Mouse (Mus musculus): ENCODE data around the gene Rad9a. TPM values are rescaled to one million over a fixed set of nuclear protein-coding genes. Genes with fewer than 3 reads are reported as not detected.
A peak's percentile ranks its signal among the peaks of the same experiment; 100 is the strongest.

The Rad9a gene
- total and polyA plus RNA-seq, 3 experiments, result 4.1 to 13.5 (median 4.4) TPM

DNA sequence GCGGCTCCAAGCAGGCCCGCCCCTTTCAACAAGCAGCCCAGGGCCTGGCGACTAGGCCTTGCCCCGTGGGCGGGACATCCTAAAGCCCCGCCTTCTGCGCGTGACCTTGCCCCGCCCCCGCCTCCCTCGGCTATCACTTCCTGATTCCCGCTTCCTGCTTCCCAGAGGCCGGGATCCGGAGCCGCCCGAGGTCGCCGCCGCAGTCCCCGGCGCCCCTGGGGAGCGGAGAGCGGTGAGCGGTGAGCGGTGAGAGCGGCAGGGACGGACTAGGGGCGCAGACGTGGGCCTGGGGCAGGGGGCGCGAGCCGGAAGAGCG is 53.0 kb downstream of the Rad9a start, which contains the start of gene Coro1b:
Gene Coro1b (plus strand): TSS at position 129 of the 316 bp plus-strand sequence.
- peak within 1 kb of the TSS; percentile 91 for H3K9ac ChIP-seq (ENCODE audit: low read depth, low read length)
- H3K27ac ChIP-seq, result peak within 1 kb of the TSS; percentile 97
- no peaks in the 10 kb centered on the region for H3K79me2 ChIP-seq (replicated peaks; ENCODE audit: control insufficient read depth, insufficient read depth, low read length)
- intact Hi-C loops (cut with DNase I), result loop anchor here (2.0 kb wide), 1 partner anchor 14 kb away; the partner anchor contains the start of gene Rps6kb2
- no peaks in the 10 kb centered on the region for H3K36me3 ChIP-seq (ENCODE audit: control insufficient read depth, insufficient read depth, low read length)
- peak; percentile 98 to 100 for DNase-seq
- under 1% methylated on average over 33 of the region's 33 CpGs for WGBS
- H3K27me3 ChIP-seq (ENCODE audit: control insufficient read depth, insufficient read depth, low read length), result no peaks in the 10 kb centered on the region
- peak within 1 kb of the TSS; percentile 75 for H3K4me3 ChIP-seq
- TF ChIP-seq POLR2A (IDR thresholded peaks at IDR 0.05; ENCODE audit: insufficient read depth, low read depth, low read length) (peak; percentile 82; the same call in 1 of the 2 replicates), EP300 (IDR thresholded peaks at IDR 0.05; ENCODE audit: insufficient read depth, low read depth, low read length) (0 out of 2 replicates have a peak, but pooled peaks have one; percentile 48), CTCF (IDR thresholded peaks at IDR 0.05) (no peak)
- H3K4me1 ChIP-seq (ENCODE audit: control insufficient read depth, insufficient read depth, low read length), result peaks cover 10% of the 10 kb centered on the region

DNA sequence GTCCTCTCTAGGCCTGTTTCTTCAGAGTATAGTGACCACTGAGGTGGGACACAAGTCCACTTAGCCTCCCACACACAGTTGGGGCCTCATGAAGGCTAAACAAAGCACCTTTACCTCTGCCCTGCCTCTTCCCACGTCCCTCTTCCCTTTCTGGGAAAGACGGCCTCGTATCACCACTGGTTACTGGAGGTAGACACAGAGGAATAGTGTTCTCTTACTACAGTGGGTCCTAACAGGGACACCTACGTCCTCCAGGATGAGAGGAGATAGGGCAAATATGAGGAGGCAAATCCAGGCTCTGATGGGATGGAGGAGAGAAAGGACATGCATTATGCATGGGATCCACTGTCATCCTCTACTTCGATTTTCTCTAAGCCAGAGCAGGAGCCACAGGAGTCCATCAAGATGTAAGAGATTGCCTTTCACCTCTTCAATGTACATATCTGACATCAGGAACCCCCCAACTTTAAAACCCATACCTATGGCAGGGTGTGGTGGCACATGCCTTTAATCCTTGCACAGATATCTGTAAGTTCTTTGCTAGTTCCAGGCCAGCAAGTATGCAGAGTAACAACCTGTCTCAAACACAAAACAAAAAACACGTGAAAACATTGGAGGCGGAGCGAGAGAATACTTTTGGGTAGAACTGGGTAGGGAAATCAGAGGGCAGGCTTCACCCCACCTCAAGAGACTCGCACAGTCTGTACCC is 53.5 kb downstream of the Rad9a start:
- intact Hi-C loops (cut with DNase I), result loop anchor here (2.0 kb wide), 1 partner anchor 15 kb away; the partner anchor contains the start of gene Rps6kb2
- WGBS, result 42% methylated on average over 9 of the region's 9 CpGs
- peak overlapping the region; percentile 75 for H3K4me3 ChIP-seq

DNA sequence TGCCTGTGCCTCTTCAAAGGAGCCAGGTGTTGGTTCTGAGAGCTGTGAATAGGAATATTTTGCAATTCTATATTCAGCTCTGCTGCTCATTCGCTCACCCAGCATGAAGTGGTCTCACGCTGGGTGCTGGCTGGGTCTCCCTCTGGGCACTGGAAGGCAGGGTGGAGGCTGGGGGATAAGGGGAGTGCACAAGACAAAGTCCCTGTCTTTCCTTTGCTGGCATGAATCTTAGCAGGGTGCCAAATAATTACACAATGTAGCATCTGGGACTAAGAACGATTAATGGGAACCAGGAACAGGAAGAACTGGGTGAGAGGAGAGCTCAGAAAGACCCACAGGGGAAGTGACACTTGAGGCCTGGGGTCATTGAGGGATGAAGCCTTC is 54.4 kb downstream of the Rad9a start:
- Histone ChIP-seq H3K27me3 (ENCODE audit: control insufficient read depth, insufficient read depth, low read length) (no peaks in the 10 kb centered on the region), H3K27ac (peak overlapping the region; percentile 97; the same call in 1 of the 2 replicates), H3K4me3 (no peak overlapping the region), H3K36me3 (ENCODE audit: control insufficient read depth, insufficient read depth, low read length) (no peaks in the 10 kb centered on the region), H3K79me2 (replicated peaks; ENCODE audit: control insufficient read depth, insufficient read depth, low read length) (no peaks in the 10 kb centered on the region), H3K4me1 (ENCODE audit: control insufficient read depth, insufficient read depth, low read length) (peaks cover 8% of the 10 kb centered on the region), H3K9ac (ENCODE audit: low read depth, low read length) (no peak overlapping the region)
- intact Hi-C loops (cut with DNase I), result no loop called here
- no peak for DNase-seq
- WGBS, result 60% methylated on average over 3 of the region's 3 CpGs
- no peak for TF ChIP-seq POLR2A (IDR thresholded peaks at IDR 0.05; ENCODE audit: insufficient read depth, low read depth, low read length)
- TF ChIP-seq CTCF (IDR thresholded peaks at IDR 0.05), result no peak
- no peak for TF ChIP-seq EP300 (IDR thresholded peaks at IDR 0.05; ENCODE audit: insufficient read depth, low read depth, low read length)

More for the DNA sequence above, 53.5 kb downstream of the Rad9a start:
- no peaks in the 10 kb centered on the region for H3K27me3 ChIP-seq (ENCODE audit: control insufficient read depth, insufficient read depth, low read length)
- peaks cover 9% of the 10 kb centered on the region for H3K4me1 ChIP-seq (ENCODE audit: control insufficient read depth, insufficient read depth, low read length)
- H3K36me3 ChIP-seq (ENCODE audit: control insufficient read depth, insufficient read depth, low read length), result no peaks in the 10 kb centered on the region
- H3K27ac ChIP-seq, result peak overlapping the region; percentile 97
- no peaks in the 10 kb centered on the region for H3K79me2 ChIP-seq (replicated peaks; ENCODE audit: control insufficient read depth, insufficient read depth, low read length)
- peak overlapping the region; percentile 37 for H3K9ac ChIP-seq (ENCODE audit: low read depth, low read length)
- TF ChIP-seq POLR2A (IDR thresholded peaks at IDR 0.05; ENCODE audit: insufficient read depth, low read depth, low read length) (peak; percentile 83; the same call in 1 of the 2 replicates), CTCF (IDR thresholded peaks at IDR 0.05) (no peak)
- no peak for DNase-seq

- Histone ChIP-seq H3K9ac (ENCODE audit: low read depth, low read length) (no peak overlapping the region), H3K79me2 (replicated peaks; ENCODE audit: control insufficient read depth, insufficient read depth, low read length) (no peaks in the 10 kb centered on the region), H3K4me3 (no peak overlapping the region), H3K27ac (peak overlapping the region; percentile 1; the same call in 1 of the 2 replicates), H3K4me1 (ENCODE audit: control insufficient read depth, insufficient read depth, low read length) (peaks cover 8% of the 10 kb centered on the region), H3K27me3 (ENCODE audit: control insufficient read depth, insufficient read depth, low read length) (no peaks in the 10 kb centered on the region), H3K36me3 (ENCODE audit: control insufficient read depth, insufficient read depth, low read length) (no peaks in the 10 kb centered on the region)
- no peak for DNase-seq
- TF ChIP-seq CTCF (IDR thresholded peaks at IDR 0.05) (no peak), POLR2A (IDR thresholded peaks at IDR 0.05; ENCODE audit: insufficient read depth, low read depth, low read length) (no peak), EP300 (IDR thresholded peaks at IDR 0.05; ENCODE audit: insufficient read depth, low read depth, low read length) (no peak)
- 66% methylated on average over 12 of the region's 12 CpGs for WGBS
- intact Hi-C loops (cut with DNase I), result no loop called here
These were observed 55.0 kb downstream of the Rad9a start for GRCm38 (mm10) chr19:4146366-4147021.

DNA sequence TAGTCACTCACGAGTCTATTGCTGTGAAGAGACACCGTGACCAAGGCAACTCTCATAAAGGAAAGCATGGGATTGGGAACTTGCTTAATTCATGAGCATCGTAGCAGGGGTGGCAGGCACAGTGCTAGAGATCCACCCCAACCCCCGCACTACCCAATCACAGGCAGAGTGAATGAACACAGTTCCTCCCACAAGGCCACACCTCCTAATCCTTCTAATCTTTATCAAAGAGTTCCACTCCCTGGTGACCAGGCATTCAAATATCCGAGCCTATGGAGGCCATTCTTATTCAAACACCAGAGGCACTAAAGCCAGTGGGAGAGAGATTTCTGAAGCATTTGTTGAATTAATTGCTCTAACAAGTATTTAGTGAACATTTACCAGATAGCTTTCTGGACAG is 55.5 kb downstream of the Rad9a start:
- 92% methylated on average over 5 of the region's 5 CpGs for WGBS
- Histone ChIP-seq H3K27ac (peak overlapping the region; percentile 68; the same call in 1 of the 2 replicates), H3K79me2 (replicated peaks; ENCODE audit: control insufficient read depth, insufficient read depth, low read length) (no peaks in the 10 kb centered on the region), H3K27me3 (ENCODE audit: control insufficient read depth, insufficient read depth, low read length) (no peaks in the 10 kb centered on the region), H3K36me3 (ENCODE audit: control insufficient read depth, insufficient read depth, low read length) (no peaks in the 10 kb centered on the region), H3K4me1 (ENCODE audit: control insufficient read depth, insufficient read depth, low read length) (peaks cover 8% of the 10 kb centered on the region), H3K9ac (ENCODE audit: low read depth, low read length) (no peak overlapping the region), H3K4me3 (no peak overlapping the region)
- no peak for DNase-seq
- TF ChIP-seq CTCF (IDR thresholded peaks at IDR 0.05) (no peak), EP300 (IDR thresholded peaks at IDR 0.05; ENCODE audit: insufficient read depth, low read depth, low read length) (no peak), POLR2A (IDR thresholded peaks at IDR 0.05; ENCODE audit: insufficient read depth, low read depth, low read length) (no peak)
- intact Hi-C loops (cut with DNase I), result no loop called here

Small RNA genes lying within 50 kb of the gene (microRNA-seq; reads per million reads assigned to microRNA genes)
- gene Gm26115, result 0 reads per million in 2 experiments

Other genes starting within 250 kb of the Rad9a start
Only the 30 nearest of the 31 such genes appear.
- gene Aldh3b2, start 229.3 kb downstream of the Rad9a start, total RNA-seq (2021), result under 1 TPM; 0.18 to 0.26 TPM
- 0.91 and 1.6 TPM in 2 replicates for gene Aldh3b2, start 229.3 kb downstream of the Rad9a start, polyA plus RNA-seq (2012; rRNA removed)
- gene Acy3, start 215.1 kb downstream of the Rad9a start, total RNA-seq (2021), result 10 to 100 TPM; 21.5 to 28.0 TPM
- gene Acy3, start 215.1 kb downstream of the Rad9a start, polyA plus RNA-seq (2012; rRNA removed), result 68.7 and 89.9 TPM in 2 replicates
- gene Tbx10, start 208.9 kb downstream of the Rad9a start, total RNA-seq (2021), result not detected
- 0.14 TPM in 1 of 2 replicates, not detected in the other for gene Tbx10, start 208.9 kb downstream of the Rad9a start, polyA plus RNA-seq (2012; rRNA removed)
- gene Nudt8, start 201.1 kb downstream of the Rad9a start, total RNA-seq (2021), result 100 to 1,000 TPM; 136 to 149 TPM
- 46.4 and 61.9 TPM in 2 replicates for gene Nudt8, start 201.1 kb downstream of the Rad9a start, polyA plus RNA-seq (2012; rRNA removed)
- gene Gm49405, start 201.0 kb downstream of the Rad9a start, total RNA-seq (2021), result 1 to 10 TPM; 1.0 to 1.7 TPM
- gene Gm49405, start 201.0 kb downstream of the Rad9a start, polyA plus RNA-seq (2012; rRNA removed), result 11.0 TPM in 2 replicates
- gene Doc2g, start 198.3 kb downstream of the Rad9a start, total RNA-seq (2021), result 100 to 1,000 TPM; 193 to 236 TPM
- 432 and 597 TPM in 2 replicates for gene Doc2g, start 198.3 kb downstream of the Rad9a start, polyA plus RNA-seq (2012; rRNA removed)
- gene Ndufv1, start 188.9 kb downstream of the Rad9a start, total RNA-seq (2021), result 1,000 to 10,000 TPM; 1,031 to 1,231 TPM
- 1,078 and 1,145 TPM in 2 replicates for gene Ndufv1, start 188.9 kb downstream of the Rad9a start, polyA plus RNA-seq (2012; rRNA removed)
- gene Gstp1, start 163.7 kb downstream of the Rad9a start, total RNA-seq (2021), result 100 to 1,000 TPM; 356 to 371 TPM
- gene Gstp1, start 163.7 kb downstream of the Rad9a start, polyA plus RNA-seq (2012; rRNA removed), result 480 and 490 TPM in 2 replicates
- gene Gstp2, start 155.6 kb downstream of the Rad9a start, total RNA-seq (2021), result 100 to 1,000 TPM; 121 to 137 TPM
- 38.3 and 58.2 TPM in 2 replicates for gene Gstp2, start 155.6 kb downstream of the Rad9a start, polyA plus RNA-seq (2012; rRNA removed)
- not detected for gene Gstp3, start 142.1 kb downstream of the Rad9a start, total RNA-seq (2021)
- 1.1 TPM in 1 of 2 replicates, not detected in the other for gene Gstp3, start 142.1 kb downstream of the Rad9a start, polyA plus RNA-seq (2012; rRNA removed)
- gene Cabp2, start 120.1 kb downstream of the Rad9a start, total RNA-seq (2021), result not detected
- gene Cabp2, start 120.1 kb downstream of the Rad9a start, polyA plus RNA-seq (2012; rRNA removed), result not detected in 2 replicates
- 10 to 100 TPM; 39.9 to 43.2 TPM for gene Cdk2ap2, start 104.5 kb downstream of the Rad9a start, total RNA-seq (2021)
- gene Cdk2ap2, start 104.5 kb downstream of the Rad9a start, polyA plus RNA-seq (2012; rRNA removed), result 81.3 and 85.3 TPM in 2 replicates
- gene Pitpnm1, start 101.7 kb downstream of the Rad9a start, total RNA-seq (2021), result 10 to 100 TPM; 18.1 to 19.9 TPM
- gene Pitpnm1, start 101.7 kb downstream of the Rad9a start, polyA plus RNA-seq (2012; rRNA removed), result 43.6 and 49.9 TPM in 2 replicates
- 10 to 100 TPM; 55.1 to 60.6 TPM for gene Aip, start 75.8 kb downstream of the Rad9a start, total RNA-seq (2021)
- gene Aip, start 75.8 kb downstream of the Rad9a start, polyA plus RNA-seq (2012; rRNA removed), result 69.4 and 82.1 TPM in 2 replicates
- gene Gpr152, start 61.9 kb downstream of the Rad9a start, total RNA-seq (2021), result under 1 TPM in 1 of 2 experiments, not detected in 1; 0.05 TPM
- gene Gpr152, start 61.9 kb downstream of the Rad9a start, polyA plus RNA-seq (2012; rRNA removed), result 0.12 TPM in 2 replicates
- gene Cabp4, start 57.6 kb downstream of the Rad9a start, total RNA-seq (2021), result not detected
- gene Cabp4, start 57.6 kb downstream of the Rad9a start, polyA plus RNA-seq (2012; rRNA removed), result 0.21 TPM in 1 of 2 replicates, not detected in the other
- 10 to 100 TPM; 43.9 to 45.1 TPM for gene Coro1b, start 53.0 kb downstream of the Rad9a start, total RNA-seq (2021)
- 83.3 and 95.0 TPM in 2 replicates for gene Coro1b, start 53.0 kb downstream of the Rad9a start, polyA plus RNA-seq (2012; rRNA removed)
- 1 to 10 TPM; 1.1 to 1.7 TPM for gene Ptprcap, start 48.1 kb downstream of the Rad9a start, total RNA-seq (2021)
- gene Ptprcap, start 48.1 kb downstream of the Rad9a start, polyA plus RNA-seq (2012; rRNA removed), result 2.2 and 6.4 TPM in 2 replicates
- 10 to 100 TPM; 14.7 to 18.2 TPM for gene Rps6kb2, start 38.3 kb downstream of the Rad9a start, total RNA-seq (2021)
- 29.5 and 32.9 TPM in 2 replicates for gene Rps6kb2, start 38.3 kb downstream of the Rad9a start, polyA plus RNA-seq (2012; rRNA removed)
- 10 to 100 TPM; 24.4 to 27.0 TPM for gene Carns1, start 26.2 kb downstream of the Rad9a start, total RNA-seq (2021)
- gene Carns1, start 26.2 kb downstream of the Rad9a start, polyA plus RNA-seq (2012; rRNA removed), result 78.0 and 79.1 TPM in 2 replicates
- gene Tbc1d10c, start 10.4 kb downstream of the Rad9a start, total RNA-seq (2021), result 10 to 100 TPM; 12.4 to 14.4 TPM
- 13.7 and 15.8 TPM in 2 replicates for gene Tbc1d10c, start 10.4 kb downstream of the Rad9a start, polyA plus RNA-seq (2012; rRNA removed)
- gene Ppp1ca, start 9.6 kb downstream of the Rad9a start, total RNA-seq (2021), result 100 to 1,000 TPM; 272 to 313 TPM
- gene Ppp1ca, start 9.6 kb downstream of the Rad9a start, polyA plus RNA-seq (2012; rRNA removed), result 406 and 497 TPM in 2 replicates
- gene Clcf1, start 12.6 kb upstream of the Rad9a start, total RNA-seq (2021), result 1 to 10 TPM in 1 of 2 experiments, under 1 TPM in 1; 0.55 to 1.0 TPM
- 2.8 and 5.4 TPM in 2 replicates for gene Clcf1, start 12.6 kb upstream of the Rad9a start, polyA plus RNA-seq (2012; rRNA removed)
- not detected for gene AC109138.7, start 12.7 kb upstream of the Rad9a start, total RNA-seq (2021)
- gene AC109138.7, start 12.7 kb upstream of the Rad9a start, polyA plus RNA-seq (2012; rRNA removed), result 15.3 TPM in 1 of 2 replicates, not detected in the other
- gene Pold4, start 30.2 kb upstream of the Rad9a start, total RNA-seq (2021), result 10 to 100 TPM in 1 of 2 experiments, 1 to 10 TPM in 1; 9.2 to 12.0 TPM
- 36.9 and 48.1 TPM in 2 replicates for gene Pold4, start 30.2 kb upstream of the Rad9a start, polyA plus RNA-seq (2012; rRNA removed)
- gene Ssh3, start 67.5 kb upstream of the Rad9a start, total RNA-seq (2021), result 1 to 10 TPM; 6.7 to 7.3 TPM
- 13.7 and 15.9 TPM in 2 replicates for gene Ssh3, start 67.5 kb upstream of the Rad9a start, polyA plus RNA-seq (2012; rRNA removed)
- under 1 TPM; 0.34 to 0.60 TPM for gene Ankrd13d, start 81.5 kb upstream of the Rad9a start, total RNA-seq (2021)
- 1.4 and 1.5 TPM in 2 replicates for gene Ankrd13d, start 81.5 kb upstream of the Rad9a start, polyA plus RNA-seq (2012; rRNA removed)
- gene Grk2, start 104.6 kb upstream of the Rad9a start, total RNA-seq (2021), result 10 to 100 TPM; 56.0 to 59.0 TPM
- 53.6 and 61.3 TPM in 2 replicates for gene Grk2, start 104.6 kb upstream of the Rad9a start, polyA plus RNA-seq (2012; rRNA removed)
- 10 to 100 TPM; 36.4 to 38.6 TPM for gene Kdm2a, start 196.6 kb upstream of the Rad9a start, total RNA-seq (2021)
- 49.7 and 82.9 TPM in 2 replicates for gene Kdm2a, start 196.6 kb upstream of the Rad9a start, polyA plus RNA-seq (2012; rRNA removed)
- gene Rhod, start 237.8 kb upstream of the Rad9a start, total RNA-seq (2021), result 1 to 10 TPM; 5.3 to 5.5 TPM
- gene Rhod, start 237.8 kb upstream of the Rad9a start, polyA plus RNA-seq (2012; rRNA removed), result 8.5 and 9.2 TPM in 2 replicates

Data from heart, adult 2 months (tissue).